Mouse (Mus musculus): Measurements from ENCODE around the gene Spert. TPM values are rescaled to one million over a fixed set of nuclear protein-coding genes. Genes with fewer than 3 reads are reported as not detected.

Spert gene
- total RNA-seq (2015; ENCODE audit: low replicate concordance), result not detected in 2 replicates
- total RNA-seq (2017; ENCODE audit: low replicate concordance), result not detected in 2 replicates

DNA sequence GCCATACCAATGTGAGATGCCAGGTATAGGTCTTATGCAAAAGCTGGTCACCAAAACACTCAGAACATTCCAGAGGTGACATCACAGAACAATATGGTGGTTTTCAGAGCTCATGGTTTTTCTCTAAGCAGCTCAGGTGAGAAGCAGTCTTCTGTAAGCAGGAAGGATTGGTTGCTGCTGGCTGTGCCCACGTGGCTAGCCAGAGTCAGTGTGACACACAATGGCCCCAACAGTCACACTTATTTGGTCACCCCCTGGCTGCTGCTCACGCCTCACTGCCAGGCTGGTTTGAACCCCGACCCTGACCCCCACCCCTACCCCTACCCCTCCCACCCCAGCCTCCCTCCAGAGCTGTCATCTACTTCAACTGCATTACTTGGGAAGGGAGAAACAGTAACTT, at the start of gene Spert:
TSS of gene Spert (minus strand) at position 139 of the 400 bp plus-strand sequence.
- no peak for ATAC-seq (replicated peaks; ENCODE audit: low FRiP score, poor library complexity, severe bottlenecking)

GRCm38 (mm10) chr14:75642080-75642479, 49.2 kb upstream of the Spert start, which contains the start of gene Erich6b:
TSS of gene Erich6b (plus strand) at chr14:75642259.
- no peak for ATAC-seq (replicated peaks; ENCODE audit: low FRiP score, poor library complexity, severe bottlenecking)

GRCm38 (mm10) chr14:75641369-75641768, 48.5 kb upstream of the Spert start:
- no peak for ATAC-seq (replicated peaks; ENCODE audit: low FRiP score, poor library complexity, severe bottlenecking)

- no peak for ATAC-seq (replicated peaks; ENCODE audit: low FRiP score, poor library complexity, severe bottlenecking)
Observed at GRCm38 (mm10) chr14:75640846-75641245, 47.9 kb upstream of the Spert start.

DNA sequence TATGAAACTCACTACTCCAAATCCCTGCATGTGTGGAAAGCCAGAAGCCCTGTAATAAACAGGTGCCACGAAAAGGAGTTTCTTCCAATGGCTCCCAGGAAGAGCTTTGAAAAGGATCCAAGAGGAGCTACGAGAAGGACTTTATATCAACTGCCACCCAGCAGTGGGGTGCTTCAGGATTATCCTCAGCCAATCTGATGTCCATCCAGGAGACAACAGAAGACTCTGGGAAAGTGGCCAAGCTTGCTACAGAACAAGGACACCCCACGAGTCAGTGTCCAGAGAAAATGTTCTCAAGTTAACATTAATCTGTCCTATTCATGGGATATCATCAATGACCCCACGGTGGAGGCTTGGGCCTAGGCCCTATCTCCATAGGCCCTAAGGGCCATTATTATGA, 44.7 kb upstream of the Spert start:
- ATAC-seq (replicated peaks; ENCODE audit: low FRiP score, poor library complexity, severe bottlenecking), result no peak

DNA sequence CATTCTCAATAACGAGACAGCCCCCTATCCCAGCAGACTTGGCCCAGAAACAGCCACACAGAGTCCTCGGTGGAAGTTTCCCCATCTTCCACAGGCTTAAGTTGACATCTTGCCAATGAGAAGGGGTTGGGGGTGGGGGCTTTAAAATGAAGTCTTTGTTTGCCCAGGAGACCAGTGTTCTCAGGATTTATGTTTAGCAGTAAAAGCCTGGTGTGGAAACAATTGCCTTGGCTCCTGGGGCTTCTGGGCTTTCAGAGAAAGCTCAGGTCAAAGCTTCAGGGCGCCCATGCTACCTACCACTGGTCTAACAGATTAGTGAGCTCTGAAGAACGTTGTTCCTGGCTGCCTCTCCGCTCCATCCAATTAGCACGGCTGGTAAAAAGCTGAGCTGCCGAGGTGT, 43.2 kb upstream of the Spert start:
- ATAC-seq (replicated peaks; ENCODE audit: low FRiP score, poor library complexity, severe bottlenecking), result no peak

GRCm38 (mm10) chr14:75635350-75635749, 42.4 kb upstream of the Spert start:
- ATAC-seq (replicated peaks; ENCODE audit: low FRiP score, poor library complexity, severe bottlenecking), result no peak

GRCm38 (mm10) chr14:75628870-75629269, 36.0 kb upstream of the Spert start:
- no peak for ATAC-seq (replicated peaks; ENCODE audit: low FRiP score, poor library complexity, severe bottlenecking)

GRCm38 (mm10) chr14:75622984-75623383, 30.1 kb upstream of the Spert start:
- ATAC-seq (replicated peaks; ENCODE audit: low FRiP score, poor library complexity, severe bottlenecking), result no peak

- ATAC-seq (replicated peaks; ENCODE audit: low FRiP score, poor library complexity, severe bottlenecking), result no peak
Observed at GRCm38 (mm10) chr14:75616375-75616774, 23.5 kb upstream of the Spert start.

- ATAC-seq (replicated peaks; ENCODE audit: low FRiP score, poor library complexity, severe bottlenecking), result no peak
Observed at GRCm38 (mm10) chr14:75609176-75609575, 16.3 kb upstream of the Spert start.

DNA sequence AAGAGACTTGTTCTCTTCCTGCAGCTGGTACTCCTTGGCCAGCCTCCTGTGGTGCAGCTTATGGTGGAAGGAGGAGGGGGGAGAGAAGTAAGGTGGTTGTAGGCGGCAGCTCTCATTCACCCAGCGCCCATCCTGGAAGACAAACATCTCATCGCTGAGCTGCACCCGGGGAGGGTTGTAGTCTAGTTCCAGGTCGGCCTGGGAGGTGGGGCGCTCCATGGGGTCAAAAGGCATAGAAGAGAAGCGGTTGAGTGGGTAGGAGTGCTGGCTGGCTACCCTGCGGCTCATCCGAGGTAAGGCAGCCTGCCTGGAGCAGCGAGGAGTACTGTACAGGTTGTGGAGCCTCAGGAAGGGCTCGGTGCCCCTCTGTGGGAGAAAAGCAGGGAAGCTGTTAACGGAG, 9.0 kb downstream of the Spert start:
- ATAC-seq (replicated peaks; ENCODE audit: low FRiP score, poor library complexity, severe bottlenecking), result no peak

DNA sequence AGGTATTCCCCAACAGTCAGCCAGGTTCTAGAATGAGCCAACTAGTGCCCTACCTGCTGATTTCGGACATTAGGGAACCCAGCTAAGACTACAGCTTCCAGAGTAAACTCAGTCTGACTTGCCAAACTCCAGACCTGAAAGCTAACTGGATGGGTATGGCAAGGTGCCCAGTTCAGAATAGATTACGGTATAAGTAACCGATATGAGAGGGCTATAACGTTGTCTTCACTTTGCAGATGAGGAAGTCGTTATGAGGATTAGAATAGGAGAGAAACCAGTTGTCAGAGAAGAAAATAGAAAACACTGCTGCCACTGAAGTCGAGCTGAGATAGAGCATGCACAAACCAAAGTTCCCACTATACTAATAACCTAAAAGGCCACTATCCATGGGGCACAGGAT, 13.9 kb downstream of the Spert start:
- no peak for ATAC-seq (replicated peaks; ENCODE audit: low FRiP score, poor library complexity, severe bottlenecking)

GRCm38 (mm10) chr14:75566303-75566702, 26.6 kb downstream of the Spert start:
- ATAC-seq (replicated peaks; ENCODE audit: low FRiP score, poor library complexity, severe bottlenecking), result no peak

DNA sequence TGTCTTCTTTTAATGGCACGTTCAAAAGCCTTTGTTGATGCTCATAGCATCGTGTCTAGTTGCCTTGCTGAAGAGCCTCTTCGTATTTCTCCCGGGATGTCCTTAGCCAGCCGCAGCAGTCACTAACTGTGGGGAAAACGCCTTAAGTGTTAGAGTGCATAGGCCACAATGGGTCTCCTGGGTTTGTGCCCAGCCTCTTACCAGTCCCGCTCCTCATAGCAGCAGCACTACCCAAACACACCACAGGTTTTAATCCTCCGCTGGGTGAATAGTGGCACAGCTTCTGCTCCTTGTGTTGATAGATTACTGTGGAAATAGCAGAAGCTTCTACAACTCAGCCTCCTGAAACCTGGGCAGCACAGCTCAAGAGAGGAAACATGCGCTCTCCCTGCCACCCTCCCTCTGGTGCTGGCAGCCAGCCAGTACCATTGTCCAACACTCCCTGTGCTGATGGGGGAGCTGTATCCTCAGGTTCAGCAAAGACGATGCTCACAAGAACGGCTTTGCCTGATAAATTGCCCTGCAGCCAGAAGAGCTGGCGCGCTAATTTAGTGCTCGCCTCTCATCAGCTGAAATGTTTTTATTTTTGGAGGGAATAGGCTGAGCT, 27.3 kb downstream of the Spert start:
- no peak for ATAC-seq (replicated peaks; ENCODE audit: low FRiP score, poor library complexity, severe bottlenecking)

DNA sequence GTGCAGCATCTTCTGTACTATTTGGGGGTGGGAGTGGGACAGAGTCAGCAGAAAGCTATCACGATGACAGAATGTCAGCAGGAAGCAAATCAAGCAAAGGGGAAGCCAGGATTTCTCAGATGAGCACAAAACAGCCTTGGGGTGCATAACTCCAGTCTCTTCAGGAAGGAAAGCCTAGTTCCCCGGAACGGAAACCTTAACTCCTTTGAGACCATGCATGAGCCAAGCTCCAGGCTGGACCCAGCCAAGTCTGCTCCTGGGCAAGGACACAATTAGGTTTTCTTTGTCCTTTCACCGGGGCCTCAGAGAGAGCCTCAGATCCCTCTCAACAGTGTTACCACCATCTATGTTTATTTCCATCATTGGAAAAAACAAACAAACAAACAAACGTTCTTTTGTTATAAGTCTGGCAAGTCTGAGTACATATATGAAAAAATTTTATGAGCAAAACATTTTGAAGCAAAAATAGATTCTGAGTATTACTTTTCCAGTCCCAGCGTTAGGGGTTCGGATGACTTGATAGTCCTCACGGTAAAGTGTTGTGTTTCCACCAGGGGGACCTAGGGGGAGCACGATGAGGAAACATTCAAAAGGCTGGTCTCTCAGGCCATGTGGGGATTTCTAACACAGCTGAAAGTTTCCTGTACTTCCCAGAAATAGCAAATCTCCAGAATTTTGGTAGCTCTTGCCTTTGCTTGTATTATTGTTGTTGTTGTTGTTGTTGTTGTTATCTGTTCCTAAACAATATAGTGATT, 31.2 kb downstream of the Spert start:
- ATAC-seq (replicated peaks; ENCODE audit: low FRiP score, poor library complexity, severe bottlenecking), result no peak

GRCm38 (mm10) chr14:75541731-75542130, 51.2 kb downstream of the Spert start:
- ATAC-seq (replicated peaks; ENCODE audit: low FRiP score, poor library complexity, severe bottlenecking), result no peak

- no peak for ATAC-seq (replicated peaks; ENCODE audit: low FRiP score, poor library complexity, severe bottlenecking)
Observed at GRCm38 (mm10) chr14:75540996-75541350, 51.9 kb downstream of the Spert start.

DNA sequence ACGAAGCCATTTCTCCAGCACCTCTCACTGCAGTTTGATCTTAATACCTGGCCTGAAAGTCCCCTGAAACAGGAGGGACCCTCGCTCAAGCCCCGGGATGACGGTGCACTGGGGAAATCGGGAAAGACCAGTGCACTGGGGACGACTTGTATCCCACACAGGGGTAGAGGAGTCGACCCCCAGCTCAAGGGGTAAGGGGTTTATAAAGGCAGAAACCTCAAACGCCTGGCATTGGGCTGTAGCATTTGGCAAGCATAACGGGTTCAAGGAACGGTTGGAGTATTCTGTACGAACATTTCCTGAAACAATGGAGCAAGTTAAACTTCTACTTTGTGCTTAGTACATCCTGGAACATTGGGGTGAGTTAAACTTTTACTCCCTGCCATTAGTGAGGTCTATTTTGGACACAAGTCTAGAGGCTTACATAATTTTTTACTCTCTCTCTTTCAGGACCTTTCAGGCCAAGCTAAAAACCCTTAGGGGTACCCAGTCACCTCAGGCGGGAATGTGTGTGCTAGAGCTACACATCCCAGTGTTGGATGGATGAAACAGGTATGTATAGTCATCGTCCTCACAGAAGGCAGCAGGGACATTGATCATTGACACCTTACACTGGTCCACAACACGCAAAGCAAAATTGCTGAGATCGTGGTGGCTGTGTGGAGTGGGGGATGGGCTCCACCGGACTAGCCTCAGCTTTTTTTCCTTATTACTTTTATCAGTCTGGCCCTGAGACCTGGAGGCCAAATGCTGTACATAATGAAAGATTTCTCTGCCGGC, 52.5 kb downstream of the Spert start:
- no peak for ATAC-seq (replicated peaks; ENCODE audit: low FRiP score, poor library complexity, severe bottlenecking)

DNA sequence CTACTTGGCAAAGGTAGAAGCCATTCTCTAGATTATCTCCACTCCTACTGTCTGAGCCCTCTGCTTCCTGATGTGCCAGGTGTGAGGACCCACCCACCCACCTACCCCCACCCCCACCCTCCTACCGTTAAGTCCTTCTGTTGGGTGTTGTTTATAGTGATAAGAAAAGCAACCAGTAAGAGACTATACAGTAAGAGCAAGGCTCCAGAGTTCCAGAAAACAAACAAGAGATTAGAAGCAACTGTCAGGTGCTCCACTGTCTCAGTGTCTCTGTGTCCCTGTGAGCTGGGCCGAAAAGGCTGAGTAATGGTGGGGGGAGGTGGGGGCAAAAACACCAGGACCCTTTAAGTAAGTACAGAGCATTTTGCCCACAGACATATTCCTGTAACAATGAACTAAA, 53.7 kb downstream of the Spert start:
- no peak for ATAC-seq (replicated peaks; ENCODE audit: low FRiP score, poor library complexity, severe bottlenecking)
